Mouse (Mus musculus): ENCODE measurements around the gene Sprtn. TPM values are rescaled to one million over a fixed set of nuclear protein-coding genes. Genes with fewer than 3 reads are reported as not detected.

The Sprtn gene
- total RNA-seq, 2 experiments from 2014 or later = 16.0 to 18.9 TPM

DNA sequence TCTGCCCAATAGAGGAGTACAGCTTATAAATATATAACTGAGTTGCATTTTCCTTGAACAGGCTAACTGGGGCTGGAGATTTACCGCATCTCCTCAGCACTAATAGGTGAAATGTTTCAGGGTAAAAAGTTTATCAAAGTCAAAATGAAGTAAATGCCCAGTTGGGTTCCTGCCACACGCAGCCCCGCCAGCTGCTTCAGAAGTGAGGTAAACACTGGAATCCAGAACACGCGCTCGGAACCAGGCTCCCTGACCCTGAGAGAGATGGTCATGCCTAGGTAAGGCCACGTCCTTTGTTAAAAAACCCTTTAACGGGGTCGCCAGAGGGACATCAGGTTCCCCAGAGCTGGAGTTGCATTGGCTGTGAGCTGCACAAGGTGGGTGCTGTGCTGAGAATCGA is 39.0 kb downstream of the Sprtn start:
- intact Hi-C loops (cut with DNase I) = no loop called here
- DNase-seq = no peak

DNA sequence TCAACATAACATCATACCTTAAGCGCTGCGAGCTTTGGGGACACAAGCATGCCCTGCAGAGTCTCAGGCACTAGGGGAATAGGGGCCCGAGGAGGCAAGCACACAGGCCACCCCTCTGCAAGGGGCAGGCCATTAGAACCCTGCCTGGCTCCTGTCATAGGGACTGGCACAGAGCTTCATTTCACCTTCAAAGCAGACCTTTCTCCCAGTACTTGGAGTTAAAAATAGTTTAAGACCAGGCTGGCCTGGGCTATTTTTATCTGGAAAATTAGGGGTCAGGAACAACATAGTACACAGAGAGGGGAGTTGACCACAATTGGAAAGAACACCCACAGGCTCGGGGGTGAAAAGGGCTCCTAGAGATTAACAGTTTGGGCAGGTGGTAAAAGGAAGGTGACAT is 39.6 kb downstream of the Sprtn start:
- peak in 1 of 2 experiments; percentile 57 for DNase-seq

DNA sequence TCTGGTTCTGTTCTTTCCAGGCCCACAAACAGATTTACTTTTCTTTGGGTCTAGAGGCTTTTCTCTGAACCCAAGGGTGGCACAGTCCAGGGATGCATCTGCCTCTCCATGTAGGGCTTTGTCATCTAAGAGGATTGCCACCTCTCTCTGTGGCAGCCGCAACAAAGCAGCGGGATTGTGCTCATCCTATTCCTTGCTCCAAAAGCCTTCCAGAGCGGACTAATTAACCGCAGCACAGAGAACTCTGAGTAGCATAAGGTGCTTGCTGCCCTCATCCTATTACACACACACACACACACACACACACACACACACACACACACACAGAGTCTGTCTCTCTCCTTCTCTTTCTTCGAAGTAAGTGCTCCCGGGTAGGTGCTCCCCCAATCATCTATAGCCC is 46.1 kb downstream of the Sprtn start:
- intact Hi-C loops (cut with DNase I) = no loop called here
- DNase-seq = no peak

More for the DNA sequence above, 39.6 kb downstream of the Sprtn start:
- intact Hi-C loops (cut with DNase I) = no loop called here

DNA sequence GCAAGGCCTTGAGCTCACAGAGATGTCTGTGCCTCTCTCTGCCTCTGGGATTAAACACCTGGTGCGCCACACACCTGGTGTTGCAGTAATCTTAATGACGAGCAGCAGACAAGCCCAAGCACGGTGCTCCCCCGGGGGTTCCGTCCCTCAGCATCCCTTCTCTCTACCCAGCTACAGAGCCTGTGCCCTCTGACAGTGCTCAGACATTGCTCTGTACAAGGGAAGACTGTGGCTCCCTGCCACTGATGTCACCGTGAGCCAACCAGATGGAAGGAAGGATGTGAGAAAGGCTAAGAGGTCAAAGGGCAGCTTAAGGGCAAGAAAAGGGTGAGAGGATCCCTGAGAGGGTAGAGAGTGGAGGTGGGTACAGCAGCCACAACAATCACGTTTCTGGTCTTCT is 46.7 kb downstream of the Sprtn start:
- intact Hi-C loops (cut with DNase I) = no loop called here
- no peak for DNase-seq

DNA sequence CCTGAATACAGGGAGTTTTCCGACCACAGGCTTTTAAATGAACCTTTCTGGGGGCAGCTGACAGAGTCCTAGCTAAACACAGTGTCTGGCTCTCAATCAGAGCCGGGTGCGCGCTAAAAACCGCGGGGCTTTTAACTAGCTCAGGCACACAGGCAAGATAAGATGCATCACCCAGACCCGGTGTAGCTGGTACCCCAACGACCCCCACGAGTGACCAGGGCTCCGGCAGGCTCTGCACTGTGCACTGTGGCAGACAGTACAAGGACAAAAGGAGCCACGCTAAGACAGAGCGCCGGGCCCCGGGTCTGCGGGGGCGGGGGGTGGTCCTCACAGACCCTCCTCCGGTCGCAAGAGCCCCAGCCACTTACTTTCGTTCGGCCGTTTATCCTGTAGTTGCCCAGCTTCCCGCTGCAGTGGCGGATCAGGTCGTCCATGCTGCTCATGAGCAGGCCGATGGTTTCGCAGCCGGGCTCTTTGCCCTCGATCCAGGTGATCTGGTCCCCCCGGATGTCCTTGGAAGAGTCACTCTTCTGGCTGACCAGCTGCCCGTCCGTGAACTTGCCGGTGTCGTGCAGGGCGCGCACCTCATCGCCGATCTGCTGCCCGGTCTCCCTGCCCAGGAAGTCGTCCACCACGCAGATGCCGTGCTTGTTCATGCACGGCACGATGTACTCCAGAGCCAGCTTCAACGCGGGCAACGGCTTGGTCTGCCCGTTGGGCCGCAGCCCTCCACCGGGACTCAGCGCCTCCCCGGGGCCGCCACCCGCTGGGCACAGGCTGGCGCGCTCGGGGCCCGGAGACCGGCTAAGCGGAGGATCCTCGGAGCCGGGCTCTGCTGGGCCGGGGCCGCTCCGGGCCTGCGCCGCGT is 50.4 kb downstream of the Sprtn start:
- intact Hi-C loops (cut with DNase I) = loop anchor here (2.0 to 5.0 kb wide), 4 partner anchors 23 to 65 kb away; partner anchors contain the start of genes Exoc8, Sprtn and Tsnax

DNA sequence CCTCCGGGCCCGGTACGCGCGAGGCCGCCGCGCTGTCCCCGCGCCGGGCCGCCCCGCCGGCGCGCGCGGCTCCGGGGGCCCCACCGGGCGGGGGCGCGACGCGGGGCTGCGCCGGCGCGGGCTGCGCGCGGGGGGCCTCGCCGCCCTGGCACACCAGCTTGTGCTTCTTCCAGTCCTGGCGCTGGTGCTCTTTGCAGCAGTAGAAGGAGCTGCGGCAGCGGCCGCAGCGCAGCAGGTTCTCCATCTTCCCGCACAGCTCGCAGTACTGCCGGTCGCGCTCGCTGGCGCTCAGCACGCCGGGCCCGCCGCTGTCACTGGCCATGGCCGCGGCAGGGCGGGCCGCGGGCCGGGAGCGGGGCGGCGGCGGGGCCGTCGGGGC is 51.0 kb downstream of the Sprtn start:
- no peak for DNase-seq
- intact Hi-C loops (cut with DNase I) = loop anchor here (2.0 to 5.0 kb wide), 2 partner anchors 36 to 52 kb away; partner anchors contain the start of genes Exoc8 and Sprtn

More for the DNA sequence above, 50.4 kb downstream of the Sprtn start:
- DNase-seq = peak; percentile 58 to 67

DNA sequence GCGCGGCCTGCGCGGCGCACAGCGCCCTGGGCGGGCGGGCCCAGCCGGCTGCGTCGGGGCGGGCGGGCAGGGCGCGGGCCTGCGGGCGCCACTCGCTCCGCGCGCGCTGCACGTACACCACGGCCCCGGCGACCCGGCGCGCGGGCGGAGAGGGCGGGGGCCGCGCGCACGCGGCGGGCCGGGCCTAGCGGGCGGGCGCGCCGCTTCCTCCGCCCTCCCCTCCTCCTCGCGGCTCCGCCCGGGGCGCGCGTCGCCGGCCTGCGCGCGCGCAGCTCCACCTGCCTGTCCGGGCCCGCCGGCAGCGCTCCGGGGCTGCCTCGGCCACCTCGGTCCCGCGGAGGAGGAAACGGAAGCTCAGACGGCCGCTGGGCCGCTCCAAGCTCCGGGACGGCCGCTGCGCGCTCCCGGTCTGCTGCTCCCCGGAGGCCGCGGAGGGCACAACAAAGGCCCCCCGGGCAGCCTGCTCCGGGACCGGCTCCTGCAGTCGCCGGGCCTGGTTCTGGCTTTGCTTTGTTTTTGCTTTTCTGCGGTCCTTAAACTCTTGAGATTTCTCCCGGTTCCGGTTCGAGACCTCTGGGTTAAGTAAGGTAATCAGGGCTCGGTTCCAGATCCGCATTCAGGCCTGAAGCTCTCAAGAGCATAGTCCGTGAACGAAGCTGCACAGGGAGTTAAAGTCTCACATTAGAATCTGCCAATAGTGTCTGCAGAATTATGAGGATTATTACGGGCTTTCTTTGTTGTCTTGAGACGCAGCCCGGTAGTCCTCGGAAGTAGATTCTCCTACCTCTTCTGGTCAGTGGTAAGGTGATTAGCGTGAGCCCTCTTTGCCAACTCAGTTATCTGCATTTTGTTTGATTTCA is 51.8 kb downstream of the Sprtn start, which contains the start of gene Egln1:
Egln1 (minus strand) TSS at position 116 of the 860 bp plus-strand sequence.
- intact Hi-C loops (cut with DNase I) = loop anchor here (2.0 to 5.0 kb wide), 3 partner anchors 37 to 83 kb away; partner anchors contain the start of genes Exoc8 and Sprtn
- peak; percentile 84 to 89 for DNase-seq

DNA sequence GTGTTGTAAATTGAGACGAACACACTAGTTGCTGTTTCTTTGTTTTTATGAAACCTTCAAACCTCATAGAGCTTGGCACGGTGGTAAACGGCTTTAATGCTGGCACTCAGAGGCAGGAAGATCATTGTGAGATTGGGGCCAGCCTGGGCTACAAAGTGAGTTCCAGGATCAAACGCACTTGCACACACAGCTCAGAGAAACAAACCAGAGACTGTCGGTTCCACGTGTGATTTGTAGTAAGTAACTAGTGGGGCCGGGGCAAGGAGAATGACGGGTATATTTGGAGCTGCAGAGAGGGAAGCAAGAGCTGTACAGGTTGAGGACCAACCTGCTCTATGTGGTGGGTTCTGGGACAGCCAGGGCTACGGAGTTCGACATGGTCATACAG is 52.4 kb downstream of the Sprtn start:
- intact Hi-C loops (cut with DNase I) = loop anchor here (5.0 kb wide), 1 partner anchor 82 kb away; no protein-coding TSS in a partner anchor

DNA sequence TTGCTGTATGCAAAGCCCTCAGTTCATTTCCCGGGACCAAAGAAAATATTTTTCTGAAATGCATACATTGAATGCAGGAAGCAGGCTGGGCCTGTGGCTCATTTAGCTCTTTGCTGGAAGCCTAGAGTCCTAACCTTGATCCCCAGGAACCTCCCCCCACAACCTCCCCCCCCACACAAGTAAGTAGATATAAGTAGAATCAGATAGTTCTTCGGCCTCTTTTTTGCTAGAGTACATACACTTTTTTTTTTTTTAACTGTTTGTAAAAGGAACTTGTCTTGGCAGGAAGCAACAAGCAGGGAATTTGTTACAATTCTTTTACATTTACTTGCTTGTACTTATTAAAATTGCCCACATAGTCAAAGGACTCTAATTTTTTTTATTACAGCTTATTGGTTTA is 53.2 kb downstream of the Sprtn start:
- no peak for DNase-seq
- intact Hi-C loops (cut with DNase I) = loop anchor here (5.0 kb wide), 1 partner anchor 81 kb away; no protein-coding TSS in a partner anchor

More for the DNA sequence above, 52.4 kb downstream of the Sprtn start:
- no peak for DNase-seq

DNA sequence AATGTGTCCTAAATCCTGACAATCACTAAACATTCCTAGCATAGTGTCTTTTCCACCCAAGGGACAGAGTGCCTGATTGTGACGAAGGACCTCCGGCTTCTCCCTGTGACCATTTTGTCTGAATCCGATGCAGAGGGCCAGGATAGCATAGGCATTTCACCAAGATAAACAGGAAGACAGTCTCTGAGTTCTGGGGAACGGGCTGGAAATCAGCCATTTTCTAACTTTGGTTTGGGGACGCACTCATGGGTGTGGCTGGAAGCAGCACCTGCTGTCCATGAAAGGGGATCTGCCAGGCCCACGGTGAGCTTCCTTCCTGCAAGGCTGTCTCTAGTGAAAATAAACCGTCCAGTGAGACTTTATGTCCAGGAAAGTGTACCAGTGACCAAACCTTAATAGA is 55.5 kb downstream of the Sprtn start:
- DNase-seq = peak; percentile 60 to 68
- intact Hi-C loops (cut with DNase I) = loop anchor here (5.0 kb wide), 1 partner anchor 79 kb away; no protein-coding TSS in a partner anchor

DNA sequence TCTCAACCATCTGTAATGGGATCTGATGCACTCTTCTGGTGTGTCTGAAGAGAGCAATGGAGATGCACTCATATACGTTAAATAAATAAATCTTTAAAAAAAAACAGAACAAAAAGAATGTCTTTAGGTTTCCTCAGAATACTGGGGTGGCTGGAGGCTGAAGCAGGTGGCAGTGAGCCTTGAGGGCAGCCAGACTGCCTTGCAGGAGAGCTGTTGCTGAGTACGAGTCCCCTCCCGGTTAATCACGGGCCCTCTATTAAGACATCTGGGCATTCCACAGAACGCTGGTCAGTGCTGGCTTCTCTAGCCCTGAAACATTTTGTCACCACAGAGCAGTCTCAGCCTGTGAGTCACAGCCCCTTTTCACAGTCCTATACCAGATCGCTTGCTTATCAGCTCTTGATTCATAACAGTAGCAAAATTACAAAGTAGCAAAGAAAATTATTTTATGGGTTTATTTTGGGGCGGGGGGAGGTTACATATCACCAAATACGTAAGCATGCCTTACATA is 56.9 kb downstream of the Sprtn start:
- DNase-seq = no peak
- intact Hi-C loops (cut with DNase I) = loop anchor here (5.0 kb wide), 1 partner anchor 78 kb away; no protein-coding TSS in a partner anchor

Other genes with a start within 250 kb of the Sprtn start
- gene 2310022B05Rik, start 234.5 kb upstream of the Sprtn start, total RNA-seq (2021) = 100 to 1,000 TPM; 144 to 160 TPM
- gene Ttc13, start 175.9 kb upstream of the Sprtn start, total RNA-seq (2021) = 10 to 100 TPM; 21.2 to 21.6 TPM
- gene Arv1, start 175.7 kb upstream of the Sprtn start, total RNA-seq (2021) = 1 to 10 TPM; 5.2 to 5.7 TPM
- gene Fam89a, start 146.1 kb upstream of the Sprtn start, total RNA-seq (2021) = 1 to 10 TPM; 1.8 TPM
- gene Trim67, start 104.8 kb upstream of the Sprtn start, total RNA-seq (2021) = 1 to 10 TPM in 1 of 2 experiments, under 1 TPM in 1; 0.22 to 1.2 TPM
- 100 to 1,000 TPM; 128 to 129 TPM for gene Gnpat, start 34.9 kb upstream of the Sprtn start, total RNA-seq (2021)
- 10 to 100 TPM; 40.6 to 43.8 TPM for gene 2810004N23Rik, start 34.8 kb upstream of the Sprtn start, total RNA-seq (2021)
- 10 to 100 TPM; 19.5 to 20.5 TPM for gene Exoc8, start 181 bp upstream of the Sprtn start, total RNA-seq (2021)
- 100 to 1,000 TPM; 136 to 143 TPM for gene Egln1, start 51.4 kb downstream of the Sprtn start, total RNA-seq (2021)
- 10 to 100 TPM; 82.3 to 85.1 TPM for gene Tsnax, start 115.1 kb downstream of the Sprtn start, total RNA-seq (2021)
- 1 to 10 TPM; 4.1 to 4.3 TPM for gene Disc1, start 156.3 kb downstream of the Sprtn start, total RNA-seq (2021)

Data from heart, postnatal 10 days (tissue).